Mouse (Mus musculus) spleen, postnatal 4 days (tissue): ENCODE measurements around the gene Tmprss9.

Experiments
- DNase-seq, 2 experiments: peaks; one replicate each; pipeline ENCODE4 v3.0.0; 2022; ENCODE audit warnings: low spot score in 2 of 2

Tmprss9 gene

DNA sequence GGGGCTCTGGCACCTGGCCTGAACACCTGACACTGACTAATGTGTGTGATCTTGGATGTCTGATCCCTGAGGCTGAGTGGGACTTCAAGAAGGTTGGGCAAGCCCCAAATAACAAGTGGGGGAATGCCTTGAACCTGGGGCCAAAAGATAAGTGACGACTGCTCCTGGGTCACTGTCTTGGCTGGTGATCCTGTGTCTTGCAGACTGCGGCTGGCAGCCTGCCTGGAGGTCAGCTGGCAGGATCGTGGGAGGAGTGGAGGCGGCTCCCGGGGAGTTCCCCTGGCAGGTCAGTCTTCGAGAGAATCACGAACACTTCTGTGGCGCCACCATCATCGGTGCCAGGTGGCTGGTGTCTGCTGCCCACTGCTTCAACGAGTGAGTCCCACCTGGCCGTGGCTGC, 15.5 kb downstream of the Tmprss9 start:
- DNase-seq: no peak

DNA sequence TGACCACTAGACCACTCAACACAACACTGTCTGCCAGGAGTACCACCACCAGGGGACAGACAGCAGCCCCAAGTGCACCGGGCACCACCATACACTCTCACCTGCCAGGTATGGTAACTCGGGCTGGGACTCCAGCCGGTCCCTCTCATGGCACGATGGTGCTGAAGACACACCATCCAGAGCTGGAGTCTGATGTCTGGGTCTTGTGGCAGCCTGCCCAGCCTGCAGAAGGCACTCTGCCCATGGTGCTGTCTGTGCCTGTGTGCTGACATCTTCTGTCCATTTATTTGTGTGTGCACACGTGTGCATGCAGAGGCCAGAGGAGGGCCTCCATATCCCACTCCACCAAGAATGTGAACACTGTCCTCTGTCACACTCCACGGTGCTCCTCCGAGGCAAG, 23.5 kb downstream of the Tmprss9 start:
- no peak for DNase-seq

DNA sequence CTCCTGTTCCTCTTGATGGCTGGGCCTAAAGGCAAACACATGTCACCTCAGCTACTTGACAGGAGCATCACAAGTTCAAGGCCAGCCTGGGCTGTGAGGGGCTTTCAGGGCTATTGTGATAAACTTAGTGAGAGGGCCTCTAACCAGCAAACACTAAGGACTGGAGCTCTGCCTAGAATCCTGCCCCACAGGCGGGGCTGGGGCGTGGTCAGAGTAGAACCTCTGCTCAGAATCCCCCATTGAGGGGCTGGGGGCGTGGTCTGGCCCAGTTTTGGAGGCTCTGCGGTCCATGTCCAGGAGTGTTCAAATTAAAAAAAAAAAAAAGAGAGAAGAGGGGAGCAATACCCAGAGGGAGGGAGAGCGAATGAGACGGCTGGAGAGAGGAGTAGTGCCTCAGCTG, 24.0 kb downstream of the Tmprss9 start:
- no peak for DNase-seq

DNA sequence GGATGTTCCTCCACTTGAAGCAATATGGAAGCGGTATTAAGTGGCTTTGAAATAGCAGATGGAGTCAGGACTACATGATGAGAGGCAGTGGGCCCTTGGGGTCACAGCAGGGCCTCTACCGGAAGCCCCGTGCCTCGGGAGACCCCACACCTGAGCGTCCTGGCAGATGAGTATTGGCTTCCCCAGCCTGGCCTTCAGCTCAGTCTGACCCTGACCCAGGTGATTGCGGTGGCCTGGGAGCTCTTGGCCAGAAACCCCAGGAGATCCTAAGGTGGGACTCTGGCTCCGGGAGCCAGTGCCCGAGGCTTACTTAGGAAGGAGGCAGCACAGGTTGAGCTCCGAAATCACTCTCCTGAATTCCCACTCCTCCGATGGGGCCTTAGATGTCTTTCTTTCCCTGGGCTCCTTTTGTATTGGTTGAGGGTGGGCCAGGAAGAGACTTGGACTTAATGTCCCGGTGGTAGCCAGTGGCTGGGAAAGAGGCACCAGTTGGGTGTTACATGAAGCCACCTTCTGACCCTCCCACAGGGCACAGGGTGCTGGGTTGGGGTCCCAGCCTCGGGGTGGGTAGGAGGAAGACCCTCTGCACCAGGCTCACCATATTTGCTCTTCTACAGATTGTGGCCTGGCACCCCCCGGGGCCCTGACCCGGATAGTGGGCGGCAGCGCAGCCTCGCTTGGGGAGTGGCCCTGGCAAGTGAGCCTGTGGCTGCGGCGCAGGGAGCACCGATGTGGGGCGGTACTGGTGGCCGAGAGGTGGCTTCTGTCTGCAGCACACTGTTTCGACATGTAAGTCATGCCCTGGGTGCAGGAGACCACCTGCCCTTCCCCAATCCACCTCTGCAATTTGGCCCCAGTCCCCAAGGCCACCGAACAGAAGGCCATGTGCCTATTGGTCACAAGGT, 25.2 kb downstream of the Tmprss9 start:
- no peak for DNase-seq

DNA sequence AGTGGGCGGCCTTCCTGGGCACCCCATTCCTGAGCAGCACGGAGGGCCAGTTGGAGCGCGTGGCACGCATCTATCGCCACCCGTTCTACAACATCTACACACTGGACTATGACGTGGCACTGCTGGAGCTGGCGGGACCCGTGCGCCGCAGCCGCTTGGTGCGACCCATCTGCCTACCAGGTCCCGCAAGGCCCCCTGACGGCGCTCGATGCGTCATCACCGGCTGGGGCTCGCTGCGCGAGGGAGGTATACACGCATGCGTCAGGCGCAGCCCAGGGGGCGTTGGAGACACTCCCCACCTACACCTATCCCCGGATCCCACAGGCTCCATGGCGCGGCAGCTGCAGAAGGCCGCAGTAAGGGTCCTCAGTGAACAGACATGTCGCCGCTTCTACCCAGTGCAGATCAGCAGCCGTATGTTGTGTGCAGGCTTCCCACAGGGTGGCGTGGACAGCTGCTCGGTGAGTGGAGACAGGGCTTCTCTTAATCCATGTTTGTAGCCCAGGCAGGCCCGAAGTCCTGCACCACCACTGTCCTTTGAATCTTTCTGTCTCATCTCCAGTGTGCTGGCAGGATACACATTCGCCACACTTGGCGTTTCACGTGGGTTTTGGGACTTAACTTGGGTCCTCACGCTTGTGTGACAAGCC, 26.3 kb downstream of the Tmprss9 start:
- DNase-seq: no peak

DNA sequence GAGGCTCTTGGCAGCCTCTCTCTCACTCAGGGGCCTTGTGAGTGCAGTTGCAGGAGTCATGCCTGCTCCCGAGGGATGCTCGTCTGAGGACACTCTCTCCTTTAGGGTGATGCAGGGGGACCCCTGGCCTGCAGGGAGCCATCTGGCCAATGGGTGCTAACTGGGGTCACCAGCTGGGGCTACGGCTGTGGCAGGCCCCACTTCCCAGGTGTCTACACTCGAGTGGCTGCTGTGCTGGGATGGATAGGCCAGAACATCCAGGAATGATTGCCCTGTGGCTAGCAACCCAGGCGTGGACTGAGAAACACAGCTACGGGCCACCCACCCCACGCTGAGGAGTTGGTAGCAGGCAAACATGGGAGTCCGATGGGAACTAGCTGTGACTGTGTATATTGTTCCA, 27.4 kb downstream of the Tmprss9 start:
- DNase-seq: no peak

DNA sequence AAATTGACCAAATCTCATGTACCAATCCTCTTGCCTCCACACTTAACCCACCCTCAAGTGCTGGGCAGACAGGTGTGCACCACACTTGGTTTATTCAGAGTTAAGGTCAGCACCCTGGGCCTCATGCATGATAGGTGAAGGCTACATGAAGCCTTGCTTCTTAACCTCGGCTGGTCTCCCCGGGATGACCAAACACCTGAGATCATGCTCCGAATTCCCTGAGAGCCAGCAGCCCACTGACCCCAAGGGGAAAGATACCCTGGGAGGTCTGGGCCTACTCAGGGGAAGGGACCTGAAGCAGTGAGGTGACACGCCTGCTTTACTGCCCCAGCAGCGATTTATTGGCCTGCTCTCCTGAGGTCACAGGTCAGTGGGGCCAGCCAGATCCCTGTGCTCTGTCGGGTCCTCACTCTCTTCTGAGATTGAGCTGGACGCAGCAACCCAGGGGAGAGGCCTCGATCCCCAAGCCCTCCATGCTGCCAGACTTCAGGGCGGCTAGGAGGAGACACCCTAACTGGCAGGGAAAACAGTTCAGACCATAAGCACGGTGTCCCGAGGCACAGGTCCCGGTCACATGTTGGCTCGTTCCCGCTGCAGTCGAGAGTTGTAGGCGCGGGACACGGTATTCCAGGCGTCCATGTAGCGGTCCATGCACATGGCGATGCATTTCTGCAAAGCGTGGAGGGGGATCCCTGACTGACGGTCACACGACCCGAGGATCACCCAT, 28.1 kb downstream of the Tmprss9 start:
- DNase-seq: no peak

DNA sequence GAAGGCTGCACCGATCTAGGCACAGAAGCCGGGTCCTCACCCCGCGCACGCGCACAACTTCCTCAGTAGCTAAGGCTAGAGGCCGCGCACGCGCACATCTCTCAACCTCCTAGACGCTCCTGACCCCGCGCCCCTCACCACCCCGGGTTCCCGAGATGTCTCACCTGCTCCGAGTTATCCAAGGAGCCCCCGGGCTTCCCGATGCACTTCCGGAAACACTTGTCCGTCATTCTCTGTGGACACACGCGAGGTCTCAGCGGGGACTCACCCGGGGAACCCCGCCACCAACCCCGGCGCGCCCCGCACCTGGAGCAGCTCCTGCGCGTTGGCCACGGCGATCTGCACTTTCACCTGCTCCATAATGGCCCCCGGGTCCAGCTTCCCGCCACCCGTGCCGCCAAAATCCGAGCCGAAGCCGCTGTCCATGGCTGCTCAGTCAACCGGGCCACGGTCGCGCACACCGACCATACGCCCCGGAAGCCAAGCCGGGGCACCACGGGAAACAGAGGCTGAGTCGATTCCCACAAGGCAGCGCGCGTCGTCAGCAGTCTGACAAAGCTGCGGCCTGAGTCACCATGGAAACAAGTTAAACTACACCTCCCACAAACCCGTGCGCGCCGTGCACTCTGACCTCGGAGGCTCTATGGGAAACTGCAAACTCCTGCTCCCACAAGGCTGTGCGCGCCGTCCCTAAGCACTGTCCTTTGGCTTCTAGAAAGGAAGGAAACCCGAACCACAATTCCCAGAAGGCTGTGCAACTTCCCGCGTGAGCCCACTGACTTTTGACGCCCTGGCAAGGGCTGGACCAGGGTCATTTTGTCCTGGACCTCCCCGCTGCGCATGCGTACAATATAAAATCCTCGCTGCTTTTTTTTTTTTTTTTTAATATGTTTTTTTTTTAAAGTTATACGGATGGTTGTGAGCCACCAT, 28.9 kb downstream of the Tmprss9 start, which contains the start of gene Timm13:
Gene Timm13, minus strand, starts transcription at position 652 of the 930 bp plus-strand sequence.
- DNase-seq: peak; percentile 95 to 96

DNA sequence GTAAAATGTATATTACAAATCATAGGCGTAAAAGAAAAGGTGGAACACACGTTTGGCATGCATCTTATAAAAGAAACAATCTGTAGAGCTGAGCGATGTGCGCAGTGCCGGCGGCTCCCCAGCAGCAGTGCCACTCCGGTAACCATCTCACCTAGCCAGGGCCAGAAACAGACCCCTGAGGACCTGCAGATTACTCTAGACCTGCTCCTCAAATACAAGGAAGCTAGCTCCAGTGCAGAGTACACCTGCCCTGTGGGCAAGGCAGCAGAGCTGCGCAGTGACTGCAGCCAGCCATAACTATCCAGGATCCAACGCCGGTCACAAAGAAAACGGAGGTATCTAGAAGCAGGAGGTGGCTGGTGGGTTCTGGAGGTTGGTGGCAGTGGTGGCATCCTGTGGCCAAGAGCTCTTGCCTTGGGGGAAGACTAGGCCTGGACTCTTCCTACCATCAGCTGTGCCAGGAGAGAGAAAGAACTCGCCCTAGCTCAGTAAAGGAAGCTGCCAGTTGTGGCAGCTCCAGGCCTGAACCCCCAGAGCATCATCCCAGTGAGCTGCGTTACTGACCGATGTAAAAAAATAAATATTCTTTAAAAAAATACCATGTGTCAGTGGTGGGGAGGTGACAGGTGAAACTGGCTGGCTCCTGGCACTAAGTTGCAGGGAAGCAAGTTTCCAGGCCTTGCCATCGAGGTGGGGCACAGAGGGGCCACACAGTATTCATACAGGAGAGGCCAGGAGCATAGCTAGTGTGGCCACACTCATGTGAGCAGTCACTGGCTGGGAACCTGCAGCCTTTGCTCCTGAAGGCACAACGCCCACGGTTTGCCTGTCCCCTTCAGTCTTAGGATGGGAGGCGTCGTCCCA, 30.0 kb downstream of the Tmprss9 start:
- DNase-seq: no peak

DNA sequence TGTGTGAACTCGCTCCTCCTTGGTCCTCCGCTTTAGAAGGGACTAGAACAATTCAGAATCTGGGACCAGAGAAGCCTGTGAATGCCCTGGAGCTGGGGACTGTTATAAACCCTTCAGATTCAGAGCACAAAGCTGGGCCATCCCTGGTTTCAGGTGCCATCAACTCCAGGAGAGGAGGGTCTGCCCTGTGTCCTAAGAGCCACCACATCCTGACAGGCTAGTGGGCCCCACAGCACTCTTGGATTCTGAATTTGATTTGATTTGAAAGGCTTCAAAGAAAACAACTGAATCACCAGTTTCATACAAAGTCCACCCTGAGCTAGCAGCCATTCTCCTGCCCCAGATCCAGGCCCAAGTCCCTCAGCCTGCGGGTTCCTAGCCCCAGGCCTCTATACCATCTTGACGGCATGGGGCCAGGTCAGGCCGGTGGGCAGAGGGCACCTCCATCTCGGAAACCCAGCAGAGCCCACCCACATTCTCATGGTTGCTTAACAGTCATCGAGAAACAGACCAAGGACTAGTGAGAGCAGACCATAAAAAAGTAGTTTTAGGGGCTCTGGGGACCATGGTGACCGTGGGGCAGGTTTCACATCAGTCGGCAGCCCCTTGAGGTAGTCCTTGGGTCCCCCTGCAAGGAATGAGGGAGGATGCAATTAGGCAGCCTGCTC, 30.8 kb downstream of the Tmprss9 start:
- DNase-seq: no peak

DNA sequence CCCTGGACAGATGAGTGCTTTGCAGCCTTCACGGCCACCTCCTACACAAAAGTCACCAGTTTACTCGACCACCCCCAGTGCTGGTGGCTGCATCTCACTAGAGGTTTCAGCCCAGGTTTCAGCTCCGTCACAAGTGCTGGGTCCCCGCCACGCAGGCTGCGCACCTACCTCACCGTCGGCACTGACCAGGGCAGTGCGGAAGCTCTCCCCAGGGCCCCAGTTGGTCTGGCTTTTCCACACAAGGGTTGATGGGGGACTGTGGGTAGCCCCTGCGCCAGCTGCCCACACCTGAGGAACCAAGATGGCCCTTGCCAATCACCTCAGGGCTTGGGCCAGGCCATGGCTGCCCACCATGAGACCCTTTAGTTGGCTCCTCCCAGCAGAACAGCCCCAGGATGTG, 31.6 kb downstream of the Tmprss9 start:
- DNase-seq: no peak

DNA sequence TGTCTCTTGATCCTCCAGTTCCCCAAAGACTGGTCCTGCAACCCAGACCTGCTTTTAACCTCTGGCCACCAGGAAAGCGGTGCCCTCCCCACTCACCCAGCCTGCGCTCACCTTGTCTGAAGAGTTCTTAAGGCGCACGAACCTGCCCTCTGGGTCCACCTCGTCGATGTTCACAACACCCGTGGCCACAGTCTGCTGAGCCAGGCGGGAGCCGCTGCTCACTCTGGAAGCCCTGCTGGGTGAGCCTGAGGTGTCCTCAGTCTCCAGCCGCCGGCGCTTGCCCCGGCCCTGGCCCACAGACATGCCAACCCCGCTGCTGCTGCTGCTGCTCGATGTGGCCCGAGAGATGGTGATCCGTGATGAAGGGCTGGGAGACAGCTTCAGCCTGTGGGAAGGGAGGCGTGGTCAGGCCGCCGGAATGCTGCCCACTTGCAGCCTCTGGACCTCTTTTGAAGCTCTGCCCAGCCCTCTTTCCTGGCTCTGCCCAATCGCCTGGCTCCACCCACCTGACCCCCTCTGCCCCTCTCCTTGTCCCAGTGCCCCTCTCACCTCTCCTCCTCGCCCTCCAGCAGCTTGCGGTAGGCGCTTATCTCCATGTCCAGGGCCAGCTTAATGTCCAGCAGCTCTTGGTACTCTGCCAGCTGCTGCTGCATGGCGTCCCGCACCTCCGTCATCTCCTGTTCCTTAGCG, 32.5 kb downstream of the Tmprss9 start:
- no peak for DNase-seq

DNA sequence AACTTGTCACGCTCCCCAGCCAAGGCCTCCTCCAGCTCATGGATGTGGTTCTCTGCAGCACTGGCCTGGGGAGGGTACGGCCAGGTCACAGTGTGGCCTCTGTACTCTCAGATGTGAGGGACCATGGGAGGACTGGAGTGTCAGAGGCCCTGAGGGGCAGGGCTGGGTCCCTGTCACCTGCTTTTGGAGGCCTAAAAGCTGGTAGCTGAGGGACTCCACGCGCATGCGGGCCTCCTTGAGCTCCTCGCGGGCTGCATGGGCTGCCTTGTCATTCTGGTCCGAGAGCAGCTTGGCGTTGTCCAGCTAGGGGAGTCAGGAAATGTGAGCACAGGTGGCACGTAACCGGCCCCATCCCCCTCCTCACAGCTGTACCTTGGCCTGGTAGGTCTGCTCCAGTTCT, 33.1 kb downstream of the Tmprss9 start:
- DNase-seq: no peak

DNA sequence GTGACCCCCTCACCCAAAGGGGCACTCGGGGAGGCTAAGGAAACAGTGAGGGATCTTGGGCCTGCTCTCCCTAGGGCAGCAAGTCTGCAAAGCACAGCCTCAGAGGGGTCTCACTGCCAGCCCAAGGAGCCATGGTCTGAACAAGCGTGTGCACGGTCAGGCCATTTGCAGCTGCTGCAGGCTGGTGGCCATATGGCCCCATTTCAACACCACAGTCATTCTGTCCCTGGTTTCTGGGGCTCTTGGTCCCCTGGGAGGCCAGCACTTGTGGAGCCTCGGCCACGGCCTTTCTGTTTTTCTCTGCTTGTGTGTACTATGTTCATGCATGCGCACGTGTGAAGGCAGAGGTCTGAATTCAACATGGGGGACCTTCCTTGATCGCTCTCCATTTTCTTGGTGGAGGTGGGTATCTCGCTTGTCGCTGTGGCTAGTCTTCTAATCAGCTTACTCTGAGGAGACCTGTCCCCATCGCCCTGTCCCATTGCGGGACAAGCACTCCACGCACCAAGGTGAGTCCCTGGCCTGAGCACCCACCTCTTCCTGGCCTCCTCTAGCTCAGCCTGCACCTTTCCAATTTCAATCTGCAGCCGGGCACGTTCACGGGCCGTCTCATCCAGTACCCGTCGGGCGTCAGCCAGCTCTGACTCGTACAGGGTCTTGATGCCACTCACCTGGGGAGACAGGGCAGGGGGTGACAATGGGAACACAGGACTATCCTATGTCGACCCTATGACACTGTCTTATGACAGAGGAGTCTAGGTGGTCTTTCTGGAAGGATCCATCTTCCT, 37.9 kb downstream of the Tmprss9 start:
- DNase-seq: no peak

DNA sequence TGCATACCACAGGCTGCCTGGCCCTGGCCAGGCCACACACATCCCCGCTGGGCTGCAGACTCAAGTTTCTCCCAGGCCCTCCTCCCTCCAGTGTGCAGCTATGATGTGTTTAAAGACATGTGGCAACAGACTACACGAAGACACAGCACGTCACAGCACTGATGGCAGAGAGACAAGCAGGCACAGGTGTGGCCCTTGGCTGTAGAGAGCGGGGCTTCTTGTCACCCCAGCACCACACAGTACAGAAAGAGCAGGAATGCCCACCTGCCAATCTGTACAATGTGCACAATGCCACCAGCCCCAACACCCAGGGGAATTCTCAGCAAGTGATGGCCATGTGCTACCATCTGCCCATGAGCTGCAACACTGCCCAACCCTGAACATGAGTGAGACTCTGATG, 39.7 kb downstream of the Tmprss9 start:
- DNase-seq: no peak

DNA sequence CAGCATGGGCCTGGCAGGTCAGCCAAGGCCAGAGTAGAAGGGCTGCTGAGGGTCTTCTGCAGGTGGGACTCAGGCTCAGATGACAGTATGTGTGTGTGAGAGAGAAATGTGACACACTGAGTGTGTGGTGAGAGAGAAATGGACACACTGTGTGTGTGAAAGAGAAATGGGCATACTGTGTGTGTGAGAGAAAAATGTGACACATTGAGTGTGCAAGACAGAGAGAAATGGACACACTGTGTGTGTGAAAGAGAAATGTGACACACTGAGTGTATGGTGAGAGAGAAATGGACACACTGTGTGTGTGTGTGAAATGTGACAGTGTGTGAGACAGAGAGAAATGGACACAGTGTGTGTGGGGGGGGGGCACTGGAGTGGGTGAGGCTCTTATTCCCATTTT, 40.2 kb downstream of the Tmprss9 start:
- DNase-seq: no peak

DNA sequence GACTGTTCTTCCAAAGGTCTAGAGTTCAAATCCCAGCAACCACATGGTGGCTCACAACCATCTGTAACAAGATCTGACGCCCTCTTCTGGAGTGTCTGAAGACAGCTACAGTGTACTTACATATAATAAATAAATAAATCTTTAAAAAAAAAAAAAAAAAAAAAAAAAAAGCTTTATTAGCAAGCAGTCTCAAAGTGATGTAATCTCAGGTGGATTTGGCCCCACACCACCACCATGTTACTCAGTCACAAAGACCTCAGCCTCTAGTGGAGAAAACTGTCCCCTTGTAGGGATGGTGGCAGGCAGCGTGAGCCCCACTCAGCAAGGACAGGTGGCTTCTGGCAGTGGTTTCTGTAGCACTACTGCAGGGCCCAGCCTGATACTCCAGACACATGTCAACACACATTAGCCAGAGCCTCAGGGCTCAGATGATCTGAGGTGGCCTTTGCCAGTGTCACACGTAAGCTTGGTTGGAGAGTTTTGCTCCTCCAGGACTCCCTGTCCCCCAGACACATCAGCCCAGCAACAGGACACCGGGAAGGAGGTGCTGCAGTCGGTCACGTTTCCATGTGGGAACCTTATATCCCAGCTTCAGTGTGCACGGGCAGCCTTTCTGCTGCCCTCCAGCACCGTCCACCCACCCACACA, 41.8 kb downstream of the Tmprss9 start:
- no peak for DNase-seq

DNA sequence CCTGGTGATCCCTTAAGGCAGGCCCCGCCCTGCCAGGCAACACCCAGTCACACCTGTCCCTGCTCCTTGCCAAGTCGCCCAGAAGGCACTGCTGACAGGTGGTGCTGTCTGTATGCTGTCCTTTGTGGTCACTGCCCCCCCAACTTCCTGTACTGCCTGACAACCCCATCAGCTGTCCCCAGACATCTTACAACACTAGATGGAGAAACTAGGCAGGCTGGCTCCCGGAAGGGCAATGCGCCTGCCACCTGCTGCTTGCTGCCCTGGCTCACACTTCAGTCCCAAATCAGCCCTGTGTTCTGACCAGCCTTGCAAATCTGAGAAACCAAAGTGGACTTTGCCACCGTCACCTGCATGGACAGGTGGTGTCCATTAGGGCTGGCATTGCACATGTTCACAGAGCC, 42.6 kb downstream of the Tmprss9 start:
- no peak for DNase-seq
